Mouse (Mus musculus) CH12.LX (cell line): Measurements from ENCODE around the gene Tgfbr1. TPM values are rescaled to one million over a fixed set of nuclear protein-coding genes. Genes with fewer than 3 reads are reported as not detected.

ENCODE experiments used
- DNase-seq: peaks from one replicate; pipeline ENCODE4 v3.0.0-alpha.2; 2013; ENCODE audit errors: extremely low read depth
- H3K27ac ChIP-seq: 2 replicates; pipeline ENCODE4 v1.5.1; 2012; ENCODE audit warnings: low read depth, mild to moderate bottlenecking, control low read depth, moderate library complexity; ENCODE audit not compliant: insufficient read depth
- H3K27me3 ChIP-seq: replicated peaks from 2 replicates; pipeline ENCODE3; 2012; ENCODE audit warnings: inconsistent platforms
- H3K36me3 ChIP-seq, 2 experiments: replicated peaks in 1 of 2; 2 replicates each; pipeline versions ENCODE3 to v1.6.1; 2012; ENCODE audit warnings: inconsistent platforms in 1 of 2, low read length in 1 of 2, mild to moderate bottlenecking in 1 of 2, mixed read lengths in 1 of 2, moderate library complexity in 1 of 2; ENCODE audit not compliant: control insufficient read depth in 1 of 2, insufficient read depth in 1 of 2
- H3K4me1 ChIP-seq, 2 experiments: 2 replicates each; pipeline ENCODE4 v1.6.1; 2012; ENCODE audit warnings: inconsistent platforms in 1 of 2, moderate library complexity in 1 of 2; ENCODE audit not compliant: insufficient read depth in 2 of 2, control insufficient read depth in 1 of 2
- H3K4me2 ChIP-seq: 2 replicates; pipeline ENCODE4 v1.6.1; 2012; ENCODE audit warnings: low read depth, mild to moderate bottlenecking, control low read depth; ENCODE audit not compliant: poor library complexity, insufficient read depth, severe bottlenecking
- H3K4me3 ChIP-seq, 3 experiments: fragments of 150-350 bp in 1 of 3; sonication (generic) in 1 of 3; replicated peaks in 1 of 3; 2 replicates each; pipeline versions ENCODE3 to v1.5.1; 2011 to 2012; ENCODE audit warnings: low read depth in 2 of 3, low read length in 2 of 3, mild to moderate bottlenecking in 2 of 3, moderate library complexity in 2 of 3, control low read depth in 1 of 3, improper control_type of control experiment in 1 of 3, inconsistent platforms in 1 of 3, mixed read lengths in 1 of 3; ENCODE audit not compliant: poor library complexity in 1 of 3
- H3K79me2 ChIP-seq: replicated peaks from 2 replicates; pipeline ENCODE4 v1.6.1; 2012; ENCODE audit warnings: mild to moderate bottlenecking, moderate library complexity; ENCODE audit not compliant: control insufficient read depth, poor library complexity, insufficient read depth, severe bottlenecking; ENCODE audit errors: extremely low read depth
- H3K9ac ChIP-seq: 2 replicates; pipeline ENCODE4 v1.6.1; 2012; ENCODE audit warnings: low read depth, mild to moderate bottlenecking, control low read depth, moderate library complexity; ENCODE audit not compliant: insufficient read depth
- H3K9me3 ChIP-seq: replicated peaks from 2 replicates; pipeline ENCODE3; 2012; ENCODE audit warnings: low read length, inconsistent platforms, mixed read lengths
- BHLHE40 ChIP-seq: IDR thresholded peaks from 2 replicates; pipeline ENCODE4 v1.6.1; 2011; ENCODE audit warnings: mild to moderate bottlenecking, low read depth, low read length, improper control_type of control experiment
- CTCF ChIP-seq, 2 experiments: IDR thresholded peaks in 1 of 2; conservative IDR thresholded peaks in 1 of 2; 2 replicates each; pipeline ENCODE4 v1.5.1; 2011 to 2012; ENCODE audit warnings: low read depth in 2 of 2, low read length in 2 of 2, improper control_type of control experiment in 1 of 2, inconsistent platforms in 1 of 2, mild to moderate bottlenecking in 1 of 2, moderate library complexity in 1 of 2
- E2F4 ChIP-seq: IDR thresholded peaks from 2 replicates; pipeline ENCODE4 v1.6.1; 2011; ENCODE audit warnings: low read depth, low read length, improper control_type of control experiment; ENCODE audit not compliant: insufficient replicate concordance
- EP300 ChIP-seq: IDR thresholded peaks from 2 replicates; pipeline ENCODE4 v1.6.1; 2011; ENCODE audit warnings: low read length, improper control_type of control experiment
- ETS1 ChIP-seq: conservative IDR thresholded peaks from 2 replicates; pipeline ENCODE4 v1.6.1; 2012; ENCODE audit warnings: low read depth, mild to moderate bottlenecking, inconsistent platforms, low read length, improper control_type of control experiment, moderate library complexity
- JUN ChIP-seq: IDR thresholded peaks from 2 replicates; pipeline ENCODE4 v1.6.1; 2011; ENCODE audit warnings: low read depth, mild to moderate bottlenecking, low read length, improper control_type of control experiment, moderate library complexity; ENCODE audit not compliant: insufficient read depth
- KAT2A ChIP-seq: IDR thresholded peaks from 2 replicates; pipeline ENCODE4 v1.6.1; 2012; ENCODE audit warnings: low read length, improper control_type of control experiment, inconsistent platforms; ENCODE audit not compliant: insufficient replicate concordance
- MAX ChIP-seq: IDR thresholded peaks from 2 replicates; pipeline ENCODE4 v1.6.1; 2011; ENCODE audit warnings: low read length, improper control_type of control experiment
- MAZ ChIP-seq: IDR thresholded peaks from 2 replicates; pipeline ENCODE4 v1.6.1; 2012; ENCODE audit warnings: low read depth, mild to moderate bottlenecking, inconsistent platforms, low read length, improper control_type of control experiment, moderate library complexity
- MEF2A ChIP-seq: IDR thresholded peaks from 2 replicates; pipeline ENCODE4 v1.6.1; 2014; ENCODE audit warnings: low read depth, mild to moderate bottlenecking, inconsistent platforms, low read length, improper control_type of control experiment, borderline replicate concordance
- NELFE ChIP-seq: IDR thresholded peaks from 2 replicates; pipeline ENCODE4 v1.6.1; 2011; ENCODE audit warnings: low read depth, low read length, improper control_type of control experiment
- PAX5 ChIP-seq: IDR thresholded peaks from 2 replicates; pipeline ENCODE4 v1.6.1; 2012; ENCODE audit warnings: low read length, inconsistent platforms, mixed read lengths
- POLR2AphosphoS2 ChIP-seq: IDR thresholded peaks from 2 replicates; pipeline ENCODE4 v1.6.1; 2011; ENCODE audit warnings: low read depth, low read length, improper control_type of control experiment
- TCF12 ChIP-seq: IDR thresholded peaks from 2 replicates; pipeline ENCODE4 v1.6.1; 2014; ENCODE audit warnings: low read depth, mild to moderate bottlenecking, inconsistent platforms, low read length, improper control_type of control experiment
- ZC3H11A ChIP-seq: IDR thresholded peaks from 2 replicates; pipeline ENCODE4 v1.6.1; 2012; ENCODE audit warnings: low read depth, mild to moderate bottlenecking, inconsistent platforms, low read length, improper control_type of control experiment
- ZNF384 ChIP-seq: IDR thresholded peaks from 2 replicates; pipeline ENCODE4 v1.6.1; 2012; ENCODE audit warnings: low read depth, low read length, improper control_type of control experiment, inconsistent platforms
- dilution Hi-C: fragments of 300-500 bp; cut with MboI; formaldehyde crosslinking; loops from 2 replicates; pipeline ENCODE4 v1.14.3; 2020; ENCODE audit warnings: low sequenced_read_pairs; ENCODE audit not compliant: extremely low pct_unique_long_range_greater_than_20kb, extremely low pct_ligation_motif_present
- in situ Hi-C: fragments of 300-500 bp; cut with MboI; formaldehyde crosslinking; loops from 3 replicates; pipeline ENCODE4 v1.14.3; 2019; ENCODE audit warnings: low sequenced_read_pairs, low pct_ligation_motif_present, low pct_unique_long_range_greater_than_20kb, mixed read lengths
- polyA plus RNA-seq: library from polyadenylated mRNA; unstranded; fragments of >175 nt; gene quantifications from 2 replicates; pipeline ENCODE4 v1.2.1, GENCODE M21; 2012; ENCODE audit warnings: low read depth; ENCODE audit not compliant: insufficient read length
- total RNA-seq, 2 experiments: library from RNA; depleted of rRNA; stranded (reverse); fragments of 300-350 nt in 1 of 2; fragments of >200 nt in 1 of 2; gene quantifications; 2 replicates each; pipeline ENCODE4 v1.2.3; 2012 to 2014

Gene Tgfbr1
- total and polyA plus RNA-seq, 3 experiments, result 3.4 to 8.7 (median 7.0) TPM

GRCm38 (mm10) chr4:47352061-47352661, 861 bp upstream of the Tgfbr1 start:
- no peaks in the 10 kb centered on the region for H3K79me2 ChIP-seq
- no peak overlapping the region for H3K27ac ChIP-seq
- TF ChIP-seq NELFE (0 out of 2 replicates have a peak, but pooled peaks have one; percentile 0), ZNF384 (no peak), BHLHE40 (no peak)
- H3K36me3 ChIP-seq, result no peaks in the 10 kb centered on the region
- H3K27me3 ChIP-seq, result peaks cover 17% of the 10 kb centered on the region
- peak overlapping the region; percentile 48 to 59 (median 52) for H3K4me3 ChIP-seq
- no peak for DNase-seq
- dilution Hi-C loops, result no loop called here
- H3K9ac ChIP-seq, result peak overlapping the region; percentile 39
- H3K4me2 ChIP-seq, result peak overlapping the region; percentile 94
- peaks cover 0 to 31% of the 10 kb centered on the region in 2 experiments; a peak in 3 of 4 replicates for H3K4me1 ChIP-seq
- no peaks in the 10 kb centered on the region for H3K9me3 ChIP-seq
- in situ Hi-C loops, result loop anchor here (10.0 kb wide), 1 partner anchor 227 kb away; no protein-coding TSS in a partner anchor

GRCm38 (mm10) chr4:47353416-47354111, 542 bp downstream of the Tgfbr1 start:
- Histone ChIP-seq H3K27me3 (peaks cover 15% of the 10 kb centered on the region), H3K36me3 (no peaks in the 10 kb centered on the region), H3K9me3 (no peaks in the 10 kb centered on the region)
- DNase-seq, result no peak
- dilution Hi-C loops, result no loop called here
- TF ChIP-seq TCF12, result no peak
- 0 out of 2 replicates have a peak, but pooled peaks have one; percentile 9 for TF ChIP-seq EP300
- TF ChIP-seq, all 38 proteins: peak for 1
- peak overlapping the region; percentile 59 for H3K4me2 ChIP-seq
- peak overlapping the region; percentile 42; the same call in 1 of the 2 replicates for H3K27ac ChIP-seq
- in situ Hi-C loops, result loop anchor here (10.0 kb wide), 1 partner anchor 229 kb away; no protein-coding TSS in a partner anchor
- H3K9ac ChIP-seq, result peak overlapping the region; percentile 56
- no peaks in the 10 kb centered on the region for H3K79me2 ChIP-seq
- H3K4me3 ChIP-seq, result peak overlapping the region; percentile 55 to 81 (median 73)
- peaks cover 0 to 26% of the 10 kb centered on the region in 2 experiments; a peak in 2 of 4 replicates for H3K4me1 ChIP-seq

- H3K36me3 ChIP-seq, result no peaks in the 10 kb centered on the region
- H3K9ac ChIP-seq, result no peak overlapping the region
- H3K9me3 ChIP-seq, result no peaks in the 10 kb centered on the region
- in situ Hi-C loops, result loop anchor here (10.0 kb wide), 1 partner anchor 230 kb away; no protein-coding TSS in a partner anchor
- H3K4me3 ChIP-seq, result peak overlapping the region in 1 of 3 experiments; percentile 55
- dilution Hi-C loops, result no loop called here
- H3K4me1 ChIP-seq, result peaks cover 0 to 31% of the 10 kb centered on the region in 2 experiments; a peak in 2 of 4 replicates
- no peaks in the 10 kb centered on the region for H3K79me2 ChIP-seq
- TF ChIP-seq MEF2A (no peak), ZC3H11A (no peak), JUN (no peak), TCF12 (no peak), MAX (no peak), ETS1 (no peak), E2F4 (no peak), MAZ (no peak), PAX5 (no peak), CTCF (conservative IDR thresholded peaks at IDR 0.05 in 1 of 2, IDR thresholded peaks at IDR 0.05 in 1 of 2; ENCODE audit: low read depth in 2 of 2, low read length in 2 of 2) (no peak), KAT2A (no peak), POLR2AphosphoS2 (no peak)
- TF ChIP-seq, all 38 proteins: peak for 0
- H3K27me3 ChIP-seq, result peaks cover 14% of the 10 kb centered on the region
- no peak overlapping the region for H3K27ac ChIP-seq
- DNase-seq, result no peak
- H3K4me2 ChIP-seq, result peak overlapping the region; percentile 59
Observed at GRCm38 (mm10) chr4:47354304-47354703, 1.3 kb downstream of the Tgfbr1 start.
